Mouse (Mus musculus) embryo, embryonic 11 days (tissue): Measurements from ENCODE around the gene Socs3.
A peak's percentile ranks its signal among the peaks of the same experiment; 100 is the strongest.

Source experiments
- DNase-seq: peaks from one replicate; pipeline ENCODE4 v3.0.0-alpha.2; 2015

Gene Socs3

DNA sequence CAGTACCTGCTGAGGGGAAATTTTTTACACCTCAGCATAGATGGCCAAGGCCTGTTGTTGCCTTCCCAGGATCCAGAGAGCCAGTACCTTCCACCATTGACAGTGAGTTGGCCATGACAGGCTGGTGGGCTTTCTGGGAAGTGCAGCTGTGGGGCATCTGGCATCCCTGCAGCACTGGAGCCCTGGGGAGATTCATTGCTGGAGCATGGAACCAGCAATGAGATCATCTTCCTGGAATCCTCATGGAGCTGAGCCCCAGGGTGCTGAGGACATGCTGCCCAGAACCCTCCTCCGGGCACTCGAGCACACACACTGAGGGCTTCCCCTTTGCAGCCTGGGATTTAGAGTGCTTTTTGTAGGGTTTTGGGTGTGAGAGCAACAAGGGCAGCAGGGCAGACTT is 25.4 kb upstream of the Socs3 start:
- no peak for DNase-seq

DNA sequence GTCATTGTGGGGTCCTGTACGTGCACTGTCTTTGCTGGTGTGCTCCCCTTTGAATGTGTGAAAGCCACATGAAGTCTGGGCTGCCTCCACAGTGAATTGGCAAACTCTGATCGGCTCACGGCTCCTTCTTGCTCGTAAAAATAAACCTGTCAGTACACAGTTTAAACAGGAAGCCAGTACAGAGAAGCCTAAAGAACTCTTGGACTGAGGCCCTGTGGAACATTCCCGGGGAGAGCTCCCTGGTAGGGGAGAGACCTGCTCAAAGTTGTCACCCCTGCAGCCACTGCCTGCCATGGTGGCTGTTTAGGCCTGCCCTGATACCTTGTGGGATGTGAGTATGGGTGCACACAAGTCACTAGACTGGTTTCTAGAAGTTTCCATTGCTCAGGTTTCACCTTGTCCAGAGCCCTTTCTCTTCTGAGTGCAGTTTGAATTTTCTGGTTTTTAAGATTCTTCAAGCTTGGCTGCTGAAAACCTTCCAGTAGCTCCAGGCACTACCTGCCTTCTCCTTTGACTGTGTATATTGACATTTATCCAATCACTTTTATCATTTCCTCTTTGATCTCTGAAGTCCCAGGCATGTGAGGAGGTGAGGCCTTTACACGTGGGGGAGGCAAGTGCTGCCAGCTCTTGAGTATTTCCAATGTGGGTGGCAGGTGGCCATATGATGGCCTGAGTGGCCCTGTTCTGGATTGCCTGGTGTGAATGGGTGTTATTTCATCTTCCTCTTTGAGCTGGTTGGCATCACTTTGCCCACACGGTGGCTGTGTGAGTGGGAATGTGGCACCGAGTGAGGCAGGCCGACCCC is 24.6 kb upstream of the Socs3 start:
- DNase-seq, result no peak

DNA sequence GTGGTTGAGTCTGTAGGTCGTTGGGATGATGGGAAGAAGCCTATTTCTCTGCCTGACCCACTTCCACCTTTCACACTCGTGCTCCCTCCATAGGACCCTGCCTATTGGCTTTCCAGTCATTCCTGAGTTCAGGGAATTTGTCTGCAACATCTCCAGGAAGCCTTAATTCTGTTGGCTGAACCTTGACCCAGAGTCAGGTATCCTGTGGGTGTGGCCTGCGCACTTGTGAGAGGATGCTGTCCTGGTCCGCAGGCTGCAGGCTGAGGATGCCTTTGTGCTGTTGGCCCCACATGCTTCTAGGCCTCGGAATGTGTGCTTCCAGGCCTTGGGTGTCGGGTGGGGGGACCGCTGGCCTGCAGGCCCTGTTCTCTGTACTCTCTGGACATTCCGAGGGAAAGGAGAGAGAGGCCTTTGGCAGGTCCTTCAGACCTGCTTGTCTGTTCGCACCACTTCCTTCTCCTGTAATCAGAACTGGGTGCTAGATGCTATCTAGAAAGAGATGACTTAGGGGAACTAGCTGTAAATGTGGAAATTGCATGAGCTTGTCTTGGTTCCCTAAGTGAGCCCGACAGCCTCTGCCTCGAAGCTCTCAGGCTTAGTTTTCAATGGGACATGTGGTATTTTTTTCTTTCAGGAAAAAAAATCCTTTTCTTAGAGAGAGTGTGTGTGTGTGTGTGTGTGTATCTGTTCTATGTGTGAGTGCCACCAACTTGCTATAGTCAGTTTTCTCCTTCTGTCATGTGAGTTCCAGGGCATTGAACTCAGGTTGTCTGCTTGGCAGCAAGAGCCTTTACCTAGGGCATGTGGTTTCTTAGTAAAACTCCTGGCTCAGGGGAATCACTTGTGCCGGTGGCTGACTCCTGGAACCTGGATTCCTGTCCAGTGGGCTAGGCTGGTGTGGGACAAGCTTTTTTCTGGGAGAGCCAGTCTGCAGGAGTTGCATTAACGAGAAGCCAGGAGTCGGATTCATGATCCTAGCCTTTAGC is 23.6 kb upstream of the Socs3 start:
- DNase-seq, result no peak

DNA sequence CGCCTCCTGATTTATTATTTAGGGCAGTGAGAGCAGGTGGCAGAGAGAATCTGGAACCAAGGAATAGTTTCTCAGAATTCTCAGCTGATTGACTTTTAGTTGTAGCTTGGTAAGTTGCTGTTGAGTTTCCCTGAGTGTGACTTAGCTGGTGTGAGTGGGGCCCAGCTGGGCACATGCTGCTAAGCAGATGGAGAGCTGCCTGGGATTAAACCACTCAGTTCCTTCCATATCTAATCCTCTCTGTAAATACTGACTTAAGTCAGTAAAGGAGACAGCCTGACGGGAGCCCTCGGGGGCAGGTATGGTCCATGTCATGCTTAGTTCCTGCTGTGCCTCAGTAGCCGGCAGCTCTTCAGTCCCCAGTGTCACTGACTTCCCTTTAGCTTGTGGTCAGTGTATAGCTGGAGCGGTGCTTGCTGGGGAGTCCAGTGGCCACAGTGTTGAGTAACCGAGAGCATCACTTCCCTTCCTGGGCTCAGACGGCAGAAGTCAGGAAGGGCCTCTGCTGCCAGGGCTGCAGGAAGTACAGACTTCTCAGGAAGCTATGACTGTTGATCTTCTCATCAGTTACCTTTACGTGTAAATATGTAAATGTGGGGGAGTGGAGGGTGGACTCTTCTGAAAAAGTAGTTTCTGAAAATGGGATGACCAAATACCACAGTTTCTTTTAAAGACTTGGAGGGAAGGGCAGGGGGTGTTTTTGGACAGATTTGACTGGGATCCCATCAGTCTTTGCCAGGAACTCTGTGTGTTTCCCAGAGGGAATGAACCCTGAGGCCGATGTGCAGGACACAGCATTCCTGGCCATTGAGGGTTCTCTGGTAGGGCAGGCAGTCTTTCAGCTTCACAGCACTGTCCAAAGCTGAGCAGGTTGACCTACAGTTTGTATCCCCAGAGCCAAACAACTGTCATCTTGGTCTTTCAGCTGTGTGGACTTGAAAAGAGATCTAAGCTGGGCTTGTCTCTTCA is 21.9 kb upstream of the Socs3 start:
- DNase-seq, result no peak

DNA sequence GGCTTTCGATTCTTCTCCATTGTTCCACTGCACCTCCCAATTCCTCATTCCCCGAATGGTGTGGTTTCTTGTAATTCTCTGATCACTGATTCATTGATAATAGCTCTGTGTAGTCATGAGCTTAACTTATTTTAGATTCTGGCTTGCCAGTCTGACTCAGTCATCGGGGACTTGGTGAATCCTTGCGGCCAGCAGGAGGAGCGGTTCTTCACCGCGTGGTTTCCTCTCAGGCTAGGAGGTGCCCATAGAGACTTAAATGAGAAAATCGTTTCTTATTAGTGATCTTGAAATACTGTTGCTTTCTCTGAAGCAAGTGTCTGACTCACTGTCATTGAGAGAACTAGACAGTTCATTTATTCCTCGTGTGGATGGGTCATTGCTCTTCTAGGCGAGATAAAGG is 20.1 kb upstream of the Socs3 start:
- no peak for DNase-seq

DNA sequence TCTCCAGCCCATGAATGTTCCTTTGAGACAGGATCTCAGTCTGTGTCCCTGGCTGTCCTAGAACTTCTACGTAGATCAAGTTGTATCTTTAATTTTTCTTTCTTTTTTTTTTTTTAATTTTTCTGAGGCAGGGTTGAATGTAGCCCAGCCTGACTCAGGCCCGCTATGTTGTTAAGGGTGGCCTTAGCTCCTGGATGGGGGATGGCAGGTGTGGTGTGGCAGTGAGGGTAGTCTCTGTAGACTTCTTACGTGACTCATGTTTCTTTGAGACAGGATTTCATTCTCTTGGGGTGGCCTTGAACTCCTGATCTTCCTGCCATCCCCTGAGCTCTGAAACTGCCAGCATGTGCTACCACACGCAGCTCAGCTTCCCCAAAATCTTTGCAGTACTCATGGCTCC is 19.4 kb upstream of the Socs3 start:
- DNase-seq, result no peak

DNA sequence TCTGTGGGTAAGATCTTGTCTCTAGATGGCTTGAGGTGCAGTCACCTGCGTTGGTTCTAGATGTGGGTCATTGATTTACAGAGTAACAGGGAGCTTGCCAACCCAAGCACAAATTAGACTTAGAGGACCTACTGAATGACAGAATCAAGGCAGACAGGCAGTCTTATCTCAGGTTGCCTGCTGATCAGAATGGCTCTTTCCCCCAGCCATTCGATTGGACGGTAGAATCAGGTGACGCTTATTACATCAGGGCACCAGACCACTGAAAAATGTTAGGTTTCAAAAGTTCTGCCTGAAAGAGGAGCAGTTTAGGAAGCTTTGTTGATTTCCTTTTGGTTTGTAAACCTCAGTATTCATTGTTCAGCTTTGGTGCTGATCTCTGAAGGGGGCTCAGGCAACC is 18.1 kb upstream of the Socs3 start:
- DNase-seq, result no peak

DNA sequence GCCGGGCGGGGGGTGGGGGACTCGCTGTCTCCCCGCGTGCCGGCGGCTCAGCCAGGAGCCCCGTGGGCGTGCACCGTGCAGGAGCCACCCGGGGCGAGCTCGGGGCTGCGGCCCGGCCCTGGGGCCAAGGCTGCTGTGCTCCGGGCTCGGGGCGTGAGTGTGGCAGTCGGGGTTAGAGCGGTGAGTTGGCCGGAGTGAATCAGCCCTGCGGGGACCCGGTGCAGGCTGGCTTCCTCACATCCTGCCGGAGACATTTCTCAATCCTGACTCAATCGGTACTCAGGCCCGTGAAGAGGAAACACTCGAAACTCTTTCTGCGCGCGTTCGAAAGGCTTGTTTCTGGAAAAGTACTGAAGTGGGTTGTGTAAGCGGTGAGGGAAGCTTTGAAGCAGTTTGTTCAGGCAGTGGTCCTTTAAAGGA is 17.2 kb upstream of the Socs3 start:
- no peak for DNase-seq

DNA sequence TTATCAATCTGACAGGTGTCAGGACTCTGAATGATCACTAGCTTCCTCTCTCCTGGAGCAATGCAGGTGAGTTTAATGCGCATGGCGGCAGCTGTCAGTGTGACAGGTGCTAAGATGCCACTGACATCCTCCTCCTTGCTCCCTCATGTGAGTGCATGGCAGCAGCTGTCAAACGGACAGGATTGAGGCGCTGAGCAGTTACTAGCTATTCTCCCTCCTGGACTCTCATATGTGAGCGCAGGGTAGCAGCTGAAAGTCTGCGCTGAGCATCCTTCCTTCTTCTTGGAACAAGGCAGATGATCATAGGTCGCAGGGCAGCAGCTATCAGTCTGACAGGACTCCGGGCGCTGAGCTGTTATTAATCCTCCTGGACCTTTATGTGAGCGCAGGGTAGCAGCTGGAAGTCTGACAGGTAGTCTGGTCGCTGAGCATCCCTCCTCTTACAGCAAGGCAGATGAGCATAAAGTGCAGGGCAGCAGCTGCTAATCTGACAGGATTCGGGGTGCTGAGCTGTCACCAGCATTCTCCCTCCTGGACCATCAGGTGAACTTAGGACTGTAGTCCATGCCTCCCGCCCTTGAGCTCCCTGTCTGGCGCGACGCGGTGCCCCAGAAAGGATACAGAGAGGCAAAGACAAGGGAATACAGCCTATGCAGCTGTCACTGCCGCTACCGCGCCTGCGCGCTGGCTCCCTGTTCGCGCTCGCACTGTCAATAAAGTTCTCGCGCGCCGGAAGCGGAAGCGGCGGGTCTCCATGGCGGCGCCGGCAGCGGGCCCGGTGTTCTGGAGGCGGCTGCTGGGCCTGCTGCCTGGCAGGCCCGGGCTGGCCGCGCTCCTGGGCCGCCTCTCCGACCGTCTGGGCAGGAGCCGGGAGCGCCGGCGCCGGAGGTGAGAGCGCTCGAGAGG is 16.5 kb upstream of the Socs3 start, which contains the start of gene Pgs1:
TSS of gene Pgs1 (plus strand) at position 167 of the 906 bp plus-strand sequence.
- DNase-seq, result peak; percentile 94

DNA sequence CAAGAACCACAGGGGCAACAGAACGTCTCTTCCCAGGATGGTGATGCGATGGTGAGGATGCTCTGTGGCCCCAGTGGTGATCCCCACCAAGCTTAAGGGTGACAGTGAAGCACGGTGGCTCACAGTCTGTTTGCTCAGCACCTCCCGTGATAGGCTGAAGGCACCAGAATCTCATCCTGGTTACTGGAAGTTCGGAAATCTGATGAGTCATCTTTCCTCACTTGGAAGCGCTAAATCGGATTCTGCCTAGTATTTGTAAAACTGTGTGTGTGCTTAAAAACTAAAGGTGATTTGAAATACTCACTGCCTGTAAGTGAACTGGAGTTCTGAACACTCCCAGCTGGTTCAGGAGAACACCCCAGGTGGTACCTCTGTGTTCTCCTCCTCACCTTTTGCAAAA is 13.9 kb upstream of the Socs3 start:
- no peak for DNase-seq

DNA sequence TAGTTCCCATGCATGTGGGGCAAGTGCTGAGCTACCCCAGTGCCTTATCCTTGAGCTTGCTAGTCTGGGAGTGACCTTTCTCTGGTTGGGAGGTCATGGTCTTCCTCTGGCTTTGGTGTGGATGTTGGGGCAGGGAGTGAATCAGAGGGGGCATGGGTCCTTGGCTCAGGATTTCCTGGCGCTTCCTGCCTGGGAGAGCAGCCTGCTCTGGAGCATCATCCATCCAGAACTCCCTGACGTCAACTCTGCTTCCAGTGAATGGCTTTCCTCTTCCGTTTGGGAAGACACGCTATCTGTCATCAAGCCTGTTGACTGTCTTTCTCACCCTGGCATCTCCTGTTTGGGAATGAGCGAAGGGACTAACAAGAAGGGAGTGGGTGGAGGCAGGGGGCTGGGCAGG is 12.6 kb upstream of the Socs3 start:
- DNase-seq, result no peak

DNA sequence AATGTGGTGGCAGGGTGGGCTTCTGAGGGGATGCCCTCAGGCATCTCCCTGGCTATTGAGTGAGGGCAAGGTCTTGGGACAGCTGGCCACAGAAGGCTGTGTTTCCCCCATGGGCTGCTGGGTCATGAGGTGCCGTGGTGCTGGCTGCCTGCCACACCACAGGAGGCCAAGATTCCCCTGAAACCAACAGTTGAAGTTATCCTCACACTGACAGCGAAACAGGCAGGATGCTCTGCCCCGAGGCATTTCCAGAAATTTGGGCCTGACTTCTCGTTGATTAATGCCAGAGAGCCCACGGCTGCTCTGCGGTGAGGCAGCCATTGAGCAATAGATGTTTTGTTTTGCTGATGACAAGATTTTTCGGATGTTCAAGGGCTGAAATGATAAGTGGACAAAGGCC is 9.5 kb upstream of the Socs3 start:
- DNase-seq, result no peak

DNA sequence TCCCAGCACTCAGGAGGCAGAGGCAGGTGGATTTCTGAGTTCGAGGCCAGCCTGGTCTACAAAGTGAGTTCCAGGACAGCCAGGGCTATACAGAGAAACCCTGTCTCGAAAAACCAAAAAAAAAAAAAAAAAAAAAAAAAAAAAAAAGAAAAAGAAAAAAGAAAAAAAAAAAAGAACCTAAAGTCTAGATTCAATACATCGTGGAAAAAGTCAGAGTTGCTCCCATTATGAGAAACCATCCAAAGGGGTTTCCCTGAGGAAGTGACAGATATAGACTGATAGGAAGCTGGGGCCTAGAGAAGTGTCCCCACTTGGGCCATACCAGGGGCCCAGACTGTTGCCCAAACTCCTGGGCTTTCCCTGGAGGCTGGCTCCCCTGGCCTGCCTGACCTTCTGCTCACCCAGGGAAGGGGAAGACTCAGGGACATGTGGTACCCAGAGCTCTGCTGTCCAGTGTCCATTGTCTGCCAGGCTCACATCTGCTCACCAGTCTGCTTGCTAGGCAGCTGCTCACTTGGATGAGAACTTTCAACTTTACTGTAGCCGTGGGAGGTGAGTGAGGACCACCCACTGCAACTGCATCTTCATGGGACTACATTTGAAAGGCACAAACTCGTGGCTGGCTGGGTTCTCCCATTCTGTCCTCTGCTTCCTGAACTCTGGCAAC is 8.0 kb upstream of the Socs3 start:
- DNase-seq, result no peak

DNA sequence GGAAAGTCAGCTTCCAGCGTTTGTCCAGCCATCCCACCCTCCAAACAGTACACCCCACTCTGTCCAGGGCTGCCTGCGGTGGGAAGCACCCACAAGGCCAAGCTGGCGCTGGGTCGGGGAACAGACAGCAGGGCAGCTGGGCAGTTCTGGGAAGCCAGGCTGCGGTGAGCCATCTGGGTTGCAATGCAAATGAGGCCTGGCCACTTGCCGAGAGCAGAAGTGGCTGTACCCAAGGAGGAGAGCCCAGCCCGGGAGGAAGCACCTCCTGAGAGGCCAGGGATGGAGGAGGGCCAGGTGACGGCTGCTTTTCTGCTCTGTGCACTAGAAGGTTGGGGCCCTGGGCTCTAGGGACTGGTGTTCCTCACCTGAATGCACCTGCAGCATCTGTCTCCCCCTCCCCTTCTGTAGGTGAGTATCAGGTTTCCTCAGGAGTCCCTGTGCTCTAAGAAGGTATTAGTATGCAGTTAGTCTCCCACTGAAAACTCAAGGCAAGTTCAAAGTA is 6.3 kb upstream of the Socs3 start:
- peak; percentile 64 for DNase-seq

DNA sequence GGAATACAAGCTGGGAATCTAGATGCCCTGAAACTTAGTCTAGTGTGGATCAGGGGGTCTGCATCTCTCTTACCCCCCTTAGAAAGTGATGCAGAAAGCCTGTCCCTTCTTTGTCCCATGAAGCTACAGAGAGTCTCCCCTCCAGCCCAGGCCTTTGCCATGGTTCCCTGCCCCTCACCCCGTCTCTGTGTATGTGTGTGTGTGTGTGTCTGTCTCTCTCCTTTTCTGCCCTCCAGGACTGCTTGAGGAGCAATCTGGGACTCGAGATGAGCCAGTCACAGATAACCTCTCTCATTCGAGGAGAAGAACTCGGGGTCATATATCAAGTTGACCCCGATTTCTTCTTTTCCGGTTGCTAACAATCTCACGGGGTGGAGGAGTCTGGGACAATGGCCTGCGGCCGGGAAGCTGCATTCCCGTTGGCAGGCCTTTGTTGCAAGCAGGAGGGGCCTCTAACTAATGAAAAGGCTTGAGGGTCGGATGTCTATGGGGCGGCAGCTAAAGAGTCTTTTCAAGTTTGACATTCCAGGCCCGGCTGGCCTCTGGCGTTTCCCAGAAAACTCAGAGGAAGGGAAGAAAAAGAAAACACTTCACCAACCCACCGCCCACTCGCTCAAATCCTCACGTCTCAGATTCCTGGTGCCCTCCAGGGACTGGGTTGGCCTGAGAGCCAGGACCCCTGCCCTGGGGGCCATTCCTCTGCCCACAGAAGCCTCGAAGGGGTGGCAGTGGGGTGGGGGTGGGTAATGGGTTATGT is 5.5 kb upstream of the Socs3 start:
- DNase-seq, result peak; percentile 84

DNA sequence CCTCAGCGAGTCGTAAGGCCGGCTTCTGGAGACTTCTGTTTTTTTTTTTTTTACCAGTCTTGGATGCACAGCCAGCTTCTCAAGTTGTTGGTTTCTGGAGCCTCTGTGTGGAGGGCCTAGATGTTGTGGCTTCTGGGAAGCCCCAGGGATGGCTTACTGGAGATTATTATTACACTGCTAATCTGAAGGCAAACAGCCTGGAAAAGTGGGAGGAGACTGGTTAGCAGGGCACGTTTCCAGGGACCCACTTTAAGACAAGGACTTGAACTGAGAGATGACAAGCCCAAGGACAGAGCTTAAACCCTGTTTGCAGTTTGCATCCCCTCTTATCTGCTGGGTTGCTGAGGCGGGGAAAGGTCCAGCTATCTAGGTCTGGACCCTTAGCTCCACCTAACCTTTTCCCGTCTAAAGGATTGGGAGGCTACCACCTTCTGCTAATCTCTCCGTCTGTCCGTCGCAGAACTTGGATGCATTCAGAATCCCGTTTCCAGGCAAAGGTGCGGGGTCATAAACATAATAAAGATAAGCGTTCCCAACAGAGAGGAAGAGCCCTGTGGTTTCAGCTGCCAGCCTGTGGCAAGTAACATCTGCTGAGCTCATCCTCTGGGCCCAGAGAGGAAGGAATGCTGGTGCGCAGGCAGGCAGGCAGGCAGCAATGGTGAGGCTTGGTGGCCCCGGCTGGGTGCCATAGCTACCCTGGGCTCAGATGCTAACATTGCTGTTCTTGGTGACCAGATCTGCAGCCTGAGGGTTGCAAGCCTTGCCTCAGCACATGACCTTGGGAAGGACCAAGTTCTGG is 4.7 kb upstream of the Socs3 start:
- no peak for DNase-seq

DNA sequence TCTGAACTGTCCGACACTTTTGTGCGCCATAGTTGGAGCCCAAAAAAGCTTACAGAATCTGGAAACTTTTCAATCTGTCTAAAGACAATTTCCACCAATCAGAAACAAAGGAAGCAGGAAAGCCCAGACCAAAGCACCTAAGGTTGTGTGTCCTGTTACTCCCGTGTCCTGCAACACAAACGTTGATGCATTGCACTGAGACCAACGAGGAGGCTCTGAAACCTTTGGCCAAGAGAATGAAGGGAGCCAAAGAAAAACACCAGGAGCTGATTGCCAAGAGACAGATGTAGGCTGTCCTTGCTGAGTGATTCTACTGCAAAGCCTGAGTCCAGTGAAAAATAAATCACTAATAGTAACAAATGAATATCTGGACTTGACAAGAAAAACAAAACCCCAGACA is 3.7 kb upstream of the Socs3 start:
- no peak for DNase-seq

DNA sequence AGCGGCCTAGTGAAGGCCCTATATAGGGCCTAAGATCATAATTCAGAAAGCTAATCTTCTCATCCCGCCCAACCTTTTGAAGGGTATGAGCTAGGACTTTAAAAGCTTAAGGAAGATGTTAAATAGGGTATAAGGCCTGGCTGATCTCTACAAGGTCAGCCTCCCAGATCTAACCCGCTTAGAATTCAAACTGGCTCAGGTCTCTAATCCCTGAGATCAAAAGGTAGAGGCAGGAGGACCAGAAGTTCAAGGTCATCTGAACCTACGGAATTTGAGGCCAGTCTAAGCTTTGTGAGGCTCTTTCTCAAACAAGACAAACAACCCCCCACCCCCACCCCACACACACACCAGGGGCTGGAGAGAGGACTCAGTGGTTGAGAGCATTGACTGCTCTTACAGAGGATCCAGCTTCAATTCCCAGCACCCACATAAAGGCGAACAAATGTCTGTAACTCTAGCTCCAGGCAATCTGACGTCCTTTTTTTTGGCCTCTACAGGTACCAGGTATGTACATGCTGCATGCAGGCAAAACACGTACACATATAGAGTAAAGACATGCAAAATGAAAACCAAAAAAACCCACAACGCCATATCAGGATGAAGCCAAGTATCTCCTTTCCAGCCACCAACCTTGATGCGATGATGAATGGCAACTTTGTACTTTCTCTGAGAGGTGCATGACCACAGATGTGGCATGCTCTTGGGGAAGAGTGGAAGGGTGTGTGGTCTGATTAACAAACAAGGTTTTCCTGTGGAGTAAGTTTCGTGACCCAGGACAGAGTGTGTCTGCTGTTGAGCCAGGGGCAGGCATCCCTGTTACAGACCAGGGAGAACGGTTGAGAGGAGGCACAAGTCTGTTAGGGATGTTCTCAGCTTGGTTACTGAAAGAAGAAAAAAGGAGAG is 3.1 kb upstream of the Socs3 start:
- no peak for DNase-seq
